ENCODE assay signal across 10 mouse cellular contexts in the genomic region with DNA sequence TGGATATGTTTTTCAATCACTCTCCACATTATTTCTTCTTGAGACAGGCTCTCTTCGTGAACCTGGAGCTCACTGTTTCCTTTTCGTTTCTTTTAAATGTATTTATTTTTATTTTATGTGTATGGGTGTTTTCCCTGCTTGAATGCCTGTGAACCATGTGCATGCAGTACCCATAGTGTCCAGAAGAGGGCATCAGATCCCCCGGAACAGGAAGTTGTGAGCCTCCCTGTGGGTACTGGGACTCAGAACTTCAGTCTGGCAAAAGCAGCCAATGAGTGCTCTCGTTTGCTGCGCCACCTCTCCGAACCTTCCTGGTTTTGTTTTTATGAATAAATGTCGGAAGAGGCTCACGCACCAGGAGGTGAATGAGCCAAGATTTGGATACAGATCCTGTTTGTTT. TPM values are rescaled to one million over a fixed set of nuclear protein-coding genes. Genes with fewer than 3 reads are reported as not detected.
DNase-seq lines count a peak whose midpoint lies in the region; ATAC-seq and TF ChIP-seq lines count a peak whose summit lies in the region.
"Had no signal": no experiment of that assay in that cellular context is flagged by ENCODE, and none has a peak within 500 bp of the region (broad histone marks: within the 10 kb centered on the region; RNA-seq: fewer than 3 reads in every experiment).

No protein-coding gene starts in this region.

- no peaks in the 10 kb centered on the region for H3K4me1 ChIP-seq in heart, adult 2 months (ENCODE audit: control insufficient read depth, insufficient read depth, low read length)
- H3K4me1 ChIP-seq in heart, embryonic 10.5 days: no peaks in the 10 kb centered on the region
- H3K4me1 ChIP-seq in testis, adult 2 months (ENCODE audit: control insufficient read depth, insufficient read depth, low read length): no peaks in the 10 kb centered on the region
- no peaks in the 10 kb centered on the region for H3K4me1 ChIP-seq in midbrain, embryonic 11.5 days (ENCODE audit: control insufficient read depth, insufficient read depth, low read length)

- no peak overlapping the region for H3K9ac ChIP-seq in heart, adult 2 months (ENCODE audit: low read depth, low read length)
- H3K9ac ChIP-seq in midbrain, embryonic 11.5 days (ENCODE audit: low read length): no peak overlapping the region

- H3K36me3 ChIP-seq in heart, adult 2 months (ENCODE audit: control insufficient read depth, insufficient read depth, low read length): no peaks in the 10 kb centered on the region
- H3K36me3 ChIP-seq in heart, embryonic 10.5 days: no peaks in the 10 kb centered on the region
- H3K36me3 ChIP-seq in testis, adult 2 months (ENCODE audit: control insufficient read depth, insufficient read depth, low read length): no peaks in the 10 kb centered on the region
- H3K36me3 ChIP-seq in midbrain, embryonic 11.5 days (ENCODE audit: control insufficient read depth, insufficient read depth, low read length): no peaks in the 10 kb centered on the region

- 62% methylated on average over 8 of the region's 8 CpGs for WGBS in heart, adult 2 months
- WGBS in heart, embryonic 10.5 days: 59% methylated on average over 8 of the region's 8 CpGs
- WGBS in midbrain, embryonic 11.5 days: 63% methylated on average over 8 of the region's 8 CpGs

- TF ChIP-seq EP300 in heart, adult 2 months (IDR thresholded peaks at IDR 0.05; ENCODE audit: insufficient read depth, low read depth, low read length): no peak

- TF ChIP-seq POLR2A in heart, adult 2 months (IDR thresholded peaks at IDR 0.05; ENCODE audit: insufficient read depth, low read depth, low read length): no peak
- TF ChIP-seq POLR2A in testis, adult 2 months (IDR thresholded peaks at IDR 0.05; ENCODE audit: control insufficient read depth, low read depth, low read length): no peak

- H3K27me3 ChIP-seq in heart, adult 2 months (ENCODE audit: control insufficient read depth, insufficient read depth, low read length): no peaks in the 10 kb centered on the region
- H3K27me3 ChIP-seq in heart, embryonic 10.5 days (ENCODE audit: insufficient read depth, poor library complexity, severe bottlenecking): no peaks in the 10 kb centered on the region
- H3K27me3 ChIP-seq in testis, adult 2 months (ENCODE audit: control insufficient read depth, insufficient read depth, low read length): no peaks in the 10 kb centered on the region
- no peaks in the 10 kb centered on the region for H3K27me3 ChIP-seq in midbrain, embryonic 11.5 days (ENCODE audit: control insufficient read depth, insufficient read depth, low read length)

- no peak overlapping the region for H3K4me3 ChIP-seq in heart, adult 2 months
- no peak overlapping the region for H3K4me3 ChIP-seq in heart, embryonic 10.5 days
- no peak overlapping the region for H3K4me3 ChIP-seq in testis, adult 2 months (ENCODE audit: control insufficient read depth, low read depth, low read length)
- H3K4me3 ChIP-seq in midbrain, embryonic 11.5 days (ENCODE audit: low read depth, low read length): no peak overlapping the region

- DNase-seq in heart, adult 2 months: no peak
- DNase-seq in heart, embryonic 10.5 days (ENCODE audit: low spot score): no peak
- DNase-seq in 3T3-L1 (ENCODE audit: low read depth, low spot score): peak; percentile 47
- DNase-seq in T-cell, adult 2 months (ENCODE audit: low spot score): peak; percentile 46
- peak; percentile 34 to 43 for DNase-seq in kidney, postnatal 4 days
- DNase-seq in cerebellum, adult 11 months: no peak
- no peak for DNase-seq in midbrain, embryonic 11.5 days (ENCODE audit: low spot score, missing footprints)

- no peaks in the 10 kb centered on the region for H3K9me3 ChIP-seq in heart, embryonic 10.5 days
- H3K9me3 ChIP-seq in midbrain, embryonic 11.5 days (ENCODE audit: control insufficient read depth, low read length): no peaks in the 10 kb centered on the region

- no peak for ATAC-seq in midbrain, embryonic 11.5 days (ENCODE audit: low FRiP score)

- H3K27ac ChIP-seq in heart, adult 2 months: no peak overlapping the region
- H3K27ac ChIP-seq in heart, embryonic 10.5 days: no peak overlapping the region
- H3K27ac ChIP-seq in testis, adult 2 months (ENCODE audit: control insufficient read depth, insufficient read depth, low read depth, low read length): no peak overlapping the region
- no peak overlapping the region for H3K27ac ChIP-seq in midbrain, embryonic 11.5 days (ENCODE audit: low read depth, low read length)

- intact Hi-C loops in heart, adult 2 months (cut with DNase I): no loop called here

- no peak overlapping the region for H3K4me2 ChIP-seq in midbrain, embryonic 11.5 days

- H3K79me2 ChIP-seq in heart, adult 2 months (replicated peaks; ENCODE audit: control insufficient read depth, insufficient read depth, low read length): no peaks in the 10 kb centered on the region

- TF ChIP-seq CTCF in heart, adult 2 months (IDR thresholded peaks at IDR 0.05): peak; percentile 60
- TF ChIP-seq CTCF in testis, adult 2 months (IDR thresholded peaks at IDR 0.05; ENCODE audit: control insufficient read depth, insufficient read depth, insufficient replicate concordance, low read depth, low read length): peak; percentile 80; the same call in 1 of the 2 replicates

RNA-seq across cellular contexts. Expression of a gene that starts 13.2 kb away (rescaled TPM):
- total RNA-seq in heart, adult 2 months (2021): not detected
- polyA plus RNA-seq in heart, adult 2 months (2012; rRNA removed): not detected in 2 replicates
- polyA plus RNA-seq in heart, embryonic 10.5 days (2016; fragmentation: Nextera tagmentation; extraction: Ambion mirVana): not detected in 2 replicates
- polyA plus RNA-seq in testis, adult 2 months (2012; rRNA removed): 0.35 and 0.46 TPM in 2 replicates
- polyA plus RNA-seq in midbrain, embryonic 11.5 days (2014; fragmentation: Nextera tagmentation; extraction: Ambion mirVana): 0.25 TPM in 1 of 2 replicates, not detected in the other
- total RNA-seq: adrenal gland, postnatal 4 days; heart, postnatal 14 days had no signal

RNA-seq across cellular contexts. Expression of a gene that starts 20.7 kb away (rescaled TPM):
- 1 to 10 TPM; 3.6 to 4.6 TPM for total RNA-seq in heart, adult 2 months (2021)
- 0.96 and 2.3 TPM in 2 replicates for polyA plus RNA-seq in heart, adult 2 months (2012; rRNA removed)
- polyA plus RNA-seq in heart, embryonic 10.5 days (2016; fragmentation: Nextera tagmentation; extraction: Ambion mirVana): 3.4 and 4.1 TPM in 2 replicates
- polyA plus RNA-seq in testis, adult 2 months (2012; rRNA removed): 2.6 and 3.1 TPM in 2 replicates
- polyA plus RNA-seq in midbrain, embryonic 11.5 days (2014; fragmentation: Nextera tagmentation; extraction: Ambion mirVana): 12.0 and 12.9 TPM in 2 replicates

RNA-seq across cellular contexts. Expression of a gene that starts 43.6 kb away (rescaled TPM):
- total RNA-seq in heart, adult 2 months (2021): not detected
- polyA plus RNA-seq in heart, adult 2 months (2012; rRNA removed): not detected in 2 replicates
- not detected in 2 replicates for polyA plus RNA-seq in heart, embryonic 10.5 days (2016; fragmentation: Nextera tagmentation; extraction: Ambion mirVana)
- polyA plus RNA-seq in testis, adult 2 months (2012; rRNA removed): 2.5 and 2.6 TPM in 2 replicates
- polyA plus RNA-seq in midbrain, embryonic 11.5 days (2014; fragmentation: Nextera tagmentation; extraction: Ambion mirVana): not detected in 2 replicates
- total RNA-seq: adrenal gland, postnatal 4 days; heart, postnatal 14 days had no signal

Comparison
In these comparisons a context has a peak if more than half of its experiments do, and no peak if none do; other contexts are left out.
1. DNase-seq: peak in 3T3-L1 (single experiment), T-cell, adult 2 months (single experiment) and kidney, postnatal 4 days (2 of 2); none in heart, adult 2 months (0 of 2), heart, embryonic 10.5 days (single experiment), cerebellum, adult 11 months (single experiment) and midbrain, embryonic 11.5 days (single experiment).